Mouse (Mus musculus) neural tube, embryonic 13.5 days (tissue): ENCODE measurements around the gene Tgm1. TPM values are rescaled to one million over a fixed set of nuclear protein-coding genes. Genes with fewer than 3 reads are reported as not detected.

Source experiments
- ATAC-seq: fragments of 200-750 bp; cut with Nextera tagmentation; 2 replicates; pipeline ENCODE4 v1.8.0; 2017; ENCODE audit warnings: low read depth, mild to moderate bottlenecking, moderate TSS enrichment, moderate library complexity
- H3K27ac ChIP-seq: fragments of 300-500 bp; sonication (generic); replicated peaks from 2 replicates; pipeline ENCODE4 v1.5.1; 2015; ENCODE audit warnings: moderate library complexity, mild to moderate bottlenecking, inconsistent platforms
- H3K27me3 ChIP-seq: fragments of 300-500 bp; sonication (generic); 2 replicates; pipeline ENCODE4 v1.6.1; 2015; ENCODE audit warnings: mild to moderate bottlenecking, inconsistent platforms
- H3K36me3 ChIP-seq: fragments of 300-500 bp; sonication (generic); 2 replicates; pipeline ENCODE4 v1.6.1; 2015; ENCODE audit warnings: mild to moderate bottlenecking, inconsistent platforms
- H3K4me1 ChIP-seq: fragments of 300-500 bp; sonication (generic); replicated peaks from 2 replicates; pipeline ENCODE4 v1.6.1; 2015; ENCODE audit warnings: inconsistent platforms
- H3K4me2 ChIP-seq: fragments of 300-500 bp; sonication (generic); 2 replicates; pipeline ENCODE4 v1.6.1; 2015; ENCODE audit warnings: inconsistent platforms, mild to moderate bottlenecking, moderate library complexity
- H3K4me3 ChIP-seq: fragments of 300-500 bp; sonication (generic); 2 replicates; pipeline ENCODE4 v1.5.1; 2015; ENCODE audit warnings: mild to moderate bottlenecking, inconsistent platforms
- H3K9ac ChIP-seq: fragments of 300-500 bp; sonication (generic); 2 replicates; pipeline ENCODE4 v1.6.1; 2015; ENCODE audit warnings: moderate library complexity, mild to moderate bottlenecking, inconsistent platforms
- H3K9me3 ChIP-seq: fragments of 300-500 bp; sonication (generic); 2 replicates; pipeline ENCODE4 v1.6.1; 2016; ENCODE audit warnings: inconsistent platforms
- WGBS: fragments of 180-500 bp; shearing (Covaris S2); methylation state at CpG from one replicate; pipeline ENCODE4 v1.1.7; 2015; 5-methylcytosine and 5-hydroxymethylcytosine counted together
- polyA plus RNA-seq: library from polyadenylated mRNA; unstranded; fragments of >200 nt; fragmentation: Nextera tagmentation; extraction: Ambion mirVana; gene quantifications from 2 replicates; pipeline ENCODE4 v1.2.1, GENCODE M21; 2015

Tgm1 gene
- polyA plus RNA-seq, 1 experiment from 2014 or later: 0.66 TPM

DNA sequence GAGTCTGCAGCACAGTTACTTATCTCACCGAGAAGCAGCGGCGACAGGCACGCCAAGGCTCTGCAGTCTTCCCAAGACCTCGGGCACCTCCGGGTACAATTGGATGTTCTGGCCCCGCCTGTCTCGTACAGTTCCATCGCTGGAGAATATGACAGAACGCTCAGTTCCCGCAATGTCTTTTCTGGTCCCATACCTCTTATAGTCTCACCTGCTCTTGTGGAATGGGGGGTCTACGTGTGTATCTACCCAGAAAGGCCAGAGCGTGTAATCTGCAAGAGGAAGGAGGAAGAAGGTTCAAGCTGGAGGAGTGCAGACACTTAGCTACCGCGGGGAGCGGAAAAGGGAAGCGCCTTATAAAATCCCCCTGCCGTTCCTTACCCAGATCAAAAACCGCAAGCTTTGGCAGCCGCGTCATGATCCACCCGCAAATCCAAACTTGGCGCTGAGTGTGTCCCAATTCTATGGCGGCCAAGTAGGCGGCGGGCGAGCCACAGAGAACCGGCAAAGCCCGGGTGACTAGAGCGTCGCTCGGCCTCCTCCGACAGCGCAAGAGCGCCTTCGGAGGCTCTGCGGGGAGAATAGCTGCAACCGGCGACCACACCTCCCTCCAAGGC lies 53.7 kb downstream of the Tgm1 start, which contains the start of gene Mdp1:
Gene Mdp1, minus strand, starts transcription at position 549 of the 614 bp plus-strand sequence.
- no peaks in the 10 kb centered on the region for H3K27me3 ChIP-seq
- H3K27ac ChIP-seq: peak within 1 kb of the TSS; percentile 86
- H3K4me2 ChIP-seq: peak within 1 kb of the TSS; percentile 68
- under 1% methylated on average over 39 of the region's 39 CpGs for WGBS
- peaks cover 16% of the 10 kb centered on the region for H3K4me1 ChIP-seq
- H3K4me3 ChIP-seq: peak within 1 kb of the TSS; percentile 71
- peaks cover 43% of the 10 kb centered on the region for H3K36me3 ChIP-seq
- no peaks in the 10 kb centered on the region for H3K9me3 ChIP-seq
- ATAC-seq: peak; percentile 94
- peak within 1 kb of the TSS; percentile 83 for H3K9ac ChIP-seq

DNA sequence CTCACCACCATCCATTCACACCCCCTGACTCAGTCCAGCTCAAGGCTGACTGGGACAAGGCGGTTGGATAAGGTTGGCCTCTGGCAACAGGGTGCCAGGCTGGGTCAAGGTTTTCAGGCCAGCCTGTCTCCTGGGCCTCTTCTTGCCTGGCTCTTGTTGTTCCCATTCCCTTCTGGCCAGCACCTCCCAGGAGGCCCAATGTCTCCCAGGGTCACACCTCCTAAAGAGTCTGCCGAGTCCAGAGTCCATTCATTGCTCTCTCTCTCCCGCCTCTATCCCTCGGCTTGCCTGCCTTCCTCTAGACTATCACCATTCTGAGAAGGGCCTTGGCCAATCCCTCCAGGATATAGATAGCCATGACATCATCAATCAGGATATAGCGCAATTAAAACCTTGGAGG lies 55.7 kb downstream of the Tgm1 start:
- ATAC-seq: no peak
- 96% methylated on average over 5 of the region's 5 CpGs for WGBS
- H3K4me2 ChIP-seq: no peak overlapping the region
- H3K4me3 ChIP-seq: no peak overlapping the region
- no peak overlapping the region for H3K27ac ChIP-seq
- H3K9ac ChIP-seq: no peak overlapping the region
- H3K9me3 ChIP-seq: no peaks in the 10 kb centered on the region
- no peaks in the 10 kb centered on the region for H3K27me3 ChIP-seq
- H3K36me3 ChIP-seq: peaks cover 35% of the 10 kb centered on the region
- peaks cover 16% of the 10 kb centered on the region for H3K4me1 ChIP-seq

DNA sequence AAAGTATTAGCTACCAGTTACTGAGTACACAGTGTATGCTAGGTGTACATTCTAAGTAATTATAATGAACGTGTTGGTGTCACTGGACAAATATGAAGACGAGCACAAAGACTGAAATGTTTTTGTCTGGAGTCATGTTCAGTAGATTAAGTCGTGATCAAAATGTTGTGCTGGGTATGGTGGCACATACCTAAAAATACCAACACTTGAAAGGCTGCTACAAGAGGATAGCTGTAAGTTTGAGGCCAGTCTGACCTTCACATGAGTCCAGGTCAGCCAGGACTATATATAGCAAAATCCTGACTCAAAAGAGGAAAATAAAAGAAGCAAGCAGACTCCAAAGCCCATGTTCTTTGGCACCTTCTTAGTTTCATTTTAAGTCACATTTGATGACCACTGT lies 56.8 kb downstream of the Tgm1 start:
- no peak for ATAC-seq
- Histone ChIP-seq H3K27ac (no peak overlapping the region), H3K36me3 (peaks cover 25% of the 10 kb centered on the region), H3K4me2 (no peak overlapping the region), H3K4me1 (peaks cover 16% of the 10 kb centered on the region), H3K9me3 (no peaks in the 10 kb centered on the region), H3K9ac (no peak overlapping the region), H3K4me3 (no peak overlapping the region), H3K27me3 (no peaks in the 10 kb centered on the region)
- 92% methylated on average over 3 of the region's 3 CpGs for WGBS

DNA sequence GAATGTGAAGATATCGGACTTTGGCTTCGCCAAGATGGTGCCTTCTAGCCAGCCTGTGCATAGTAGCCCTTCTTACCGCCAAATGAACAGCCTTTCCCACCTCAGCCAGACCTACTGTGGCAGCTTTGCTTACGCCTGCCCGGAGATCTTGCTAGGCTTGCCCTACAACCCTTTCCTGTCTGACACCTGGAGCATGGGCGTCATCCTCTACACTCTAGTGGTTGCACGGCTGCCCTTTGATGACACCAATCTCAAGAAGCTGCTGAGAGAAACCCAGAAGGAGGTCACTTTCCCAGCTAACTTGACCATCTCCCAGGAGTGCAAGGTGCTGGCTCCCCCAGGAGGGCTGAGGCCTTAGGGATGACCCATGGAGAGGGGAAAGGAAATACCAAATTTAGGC lies 62.2 kb downstream of the Tgm1 start:
- H3K9me3 ChIP-seq: no peaks in the 10 kb centered on the region
- H3K36me3 ChIP-seq: no peaks in the 10 kb centered on the region; the same call in 1 of the 2 replicates
- no peak overlapping the region for H3K9ac ChIP-seq
- no peak for ATAC-seq
- no peak overlapping the region for H3K4me3 ChIP-seq
- no peak overlapping the region for H3K4me2 ChIP-seq
- H3K27me3 ChIP-seq: no peaks in the 10 kb centered on the region
- WGBS: 90% methylated on average over 7 of the region's 7 CpGs
- H3K27ac ChIP-seq: no peak overlapping the region
- H3K4me1 ChIP-seq: no peaks in the 10 kb centered on the region

Other genes with a start within 250 kb of the Tgm1 start
- 26.1 and 31.9 TPM in 2 replicates for gene Dhrs4, start 235.2 kb downstream of the Tgm1 start, polyA plus RNA-seq
- 19.6 and 21.7 TPM in 2 replicates for gene Carmil3, start 223.3 kb downstream of the Tgm1 start, polyA plus RNA-seq
- gene Cpne6, start 203.5 kb downstream of the Tgm1 start, polyA plus RNA-seq: 5.7 and 10.1 TPM in 2 replicates
- 0.07 TPM in 1 of 2 replicates, not detected in the other for gene Nrl, start 188.9 kb downstream of the Tgm1 start, polyA plus RNA-seq
- 18.7 and 20.3 TPM in 2 replicates for gene Pck2, start 173.7 kb downstream of the Tgm1 start, polyA plus RNA-seq
- gene Dcaf11, start 153.9 kb downstream of the Tgm1 start, polyA plus RNA-seq: 109 and 126 TPM in 2 replicates
- 0.59 TPM in 1 of 2 replicates, not detected in the other for gene A730061H03Rik, start 153.5 kb downstream of the Tgm1 start, polyA plus RNA-seq
- 1.0 and 3.2 TPM in 2 replicates for gene Fitm1, start 138.3 kb downstream of the Tgm1 start, polyA plus RNA-seq
- 167 and 179 TPM in 2 replicates for gene Psme1, start 135.8 kb downstream of the Tgm1 start, polyA plus RNA-seq
- 20.4 and 24.5 TPM in 2 replicates for gene Emc9, start 128.6 kb downstream of the Tgm1 start, polyA plus RNA-seq
- 178 and 199 TPM in 2 replicates for gene Psme2, start 122.8 kb downstream of the Tgm1 start, polyA plus RNA-seq
- gene Rnf31, start 122.2 kb downstream of the Tgm1 start, polyA plus RNA-seq: 21.7 and 27.5 TPM in 2 replicates
- 9.8 and 10.4 TPM in 2 replicates for gene Irf9, start 110.4 kb downstream of the Tgm1 start, polyA plus RNA-seq
- 17.4 and 17.6 TPM in 2 replicates for gene Rec8, start 95.9 kb downstream of the Tgm1 start, polyA plus RNA-seq
- gene Ipo4, start 78.0 kb downstream of the Tgm1 start, polyA plus RNA-seq: 81.6 and 84.5 TPM in 2 replicates
- gene Gm49378, start 76.0 kb downstream of the Tgm1 start, polyA plus RNA-seq: 1.9 and 3.0 TPM in 2 replicates
- 60.0 and 61.2 TPM in 2 replicates for gene Tm9sf1, start 70.1 kb downstream of the Tgm1 start, polyA plus RNA-seq
- gene Tssk4, start 63.7 kb downstream of the Tgm1 start, polyA plus RNA-seq: 0.30 and 0.31 TPM in 2 replicates
- gene Mdp1, start 53.4 kb downstream of the Tgm1 start, polyA plus RNA-seq: 68.6 and 70.4 TPM in 2 replicates
- gene Gmpr2, start 42.0 kb downstream of the Tgm1 start, polyA plus RNA-seq: 51.1 and 55.0 TPM in 2 replicates
- gene Nedd8, start 41.8 kb downstream of the Tgm1 start, polyA plus RNA-seq: 551 and 603 TPM in 2 replicates
- gene Tinf2, start 32.1 kb downstream of the Tgm1 start, polyA plus RNA-seq: 26.3 and 26.9 TPM in 2 replicates
- 50.6 and 53.2 TPM in 2 replicates for gene Rabggta, start 8.3 kb upstream of the Tgm1 start, polyA plus RNA-seq
- gene Dhrs1, start 31.8 kb upstream of the Tgm1 start, polyA plus RNA-seq: 90.0 and 95.0 TPM in 2 replicates
- 29.3 and 32.7 TPM in 2 replicates for gene Nop9, start 31.8 kb upstream of the Tgm1 start, polyA plus RNA-seq
- 0.24 TPM in 1 of 2 replicates, not detected in the other for gene Cideb, start 44.5 kb upstream of the Tgm1 start, polyA plus RNA-seq
- 0.29 and 0.33 TPM in 2 replicates for gene Ltb4r2, start 47.5 kb upstream of the Tgm1 start, polyA plus RNA-seq
- 0.21 and 0.28 TPM in 2 replicates for gene Ltb4r1, start 52.0 kb upstream of the Tgm1 start, polyA plus RNA-seq
- 4.4 and 5.7 TPM in 2 replicates for gene Adcy4, start 70.2 kb upstream of the Tgm1 start, polyA plus RNA-seq
- gene Ripk3, start 74.9 kb upstream of the Tgm1 start, polyA plus RNA-seq: 4.3 and 4.7 TPM in 2 replicates
- 12.2 and 14.2 TPM in 2 replicates for gene Nfatc4, start 109.2 kb upstream of the Tgm1 start, polyA plus RNA-seq
- 11.8 and 12.7 TPM in 2 replicates for gene Nynrin, start 140.1 kb upstream of the Tgm1 start, polyA plus RNA-seq
- 0.19 and 0.25 TPM in 2 replicates for gene Cbln3, start 170.5 kb upstream of the Tgm1 start, polyA plus RNA-seq
- gene Khnyn, start 171.0 kb upstream of the Tgm1 start, polyA plus RNA-seq: 10.5 and 11.1 TPM in 2 replicates
- 105 and 109 TPM in 2 replicates for gene Sdr39u1, start 186.4 kb upstream of the Tgm1 start, polyA plus RNA-seq
- 0.47 TPM in 1 of 2 replicates, not detected in the other for gene Cma1, start 230.7 kb upstream of the Tgm1 start, polyA plus RNA-seq
- not detected in 2 replicates for gene Cma2, start 237.1 kb upstream of the Tgm1 start, polyA plus RNA-seq